Mouse (Mus musculus): ENCODE data around the gene Slit3.

The Slit3 gene

DNA sequence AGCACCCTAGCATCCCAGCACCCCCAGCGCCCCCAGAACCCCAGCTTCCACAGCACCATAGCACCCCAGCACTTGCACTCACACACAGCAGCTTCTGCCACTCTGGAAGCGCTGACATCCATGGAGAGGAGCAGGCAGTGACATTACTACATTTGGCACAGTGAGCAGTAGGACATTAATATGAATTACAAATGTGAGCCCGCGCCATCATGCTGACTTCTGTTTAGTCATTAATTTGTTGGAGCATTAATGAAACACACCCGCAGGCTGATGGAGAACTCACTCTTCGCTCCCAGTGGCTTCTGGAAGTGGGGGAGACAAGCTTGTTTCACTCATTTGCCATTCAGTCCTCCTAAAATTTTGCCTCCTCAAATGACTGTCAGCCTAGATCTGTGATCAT is 476.9 kb downstream of the Slit3 start:
- DNase-seq = no peak

- DNase-seq = no peak
These were observed 477.7 kb downstream of the Slit3 start for GRCm38 (mm10) chr11:35598732-35599131.

DNA sequence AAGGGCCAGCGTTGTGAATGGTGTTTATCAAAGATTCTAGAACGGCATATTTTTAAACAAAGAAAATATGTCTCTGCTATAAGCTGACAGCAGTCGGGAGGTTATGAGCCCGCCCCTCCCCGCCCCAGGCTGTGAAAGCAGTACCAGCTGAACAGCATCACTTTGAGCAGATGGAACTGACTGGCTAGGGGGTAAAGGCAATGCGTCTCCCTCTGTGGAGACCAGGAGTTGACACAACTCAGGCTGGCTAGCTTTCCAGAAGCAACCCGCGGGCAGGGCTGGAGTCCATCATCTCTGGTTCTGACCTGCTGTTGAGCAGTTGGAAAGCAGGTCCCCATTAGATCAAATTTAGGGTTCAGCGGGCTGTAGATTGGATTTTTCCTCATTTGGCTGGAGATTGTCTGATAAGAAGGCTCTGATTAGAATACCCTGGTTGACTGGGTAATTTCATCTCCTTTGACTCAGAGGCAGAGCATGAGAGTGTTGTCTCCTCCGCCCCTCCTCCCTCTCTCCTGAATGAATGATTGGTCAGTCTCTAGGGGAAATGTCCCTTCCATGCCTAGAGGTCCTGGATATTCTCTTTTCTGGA is 480.7 kb downstream of the Slit3 start:
- DNase-seq = peak; percentile 67

DNA sequence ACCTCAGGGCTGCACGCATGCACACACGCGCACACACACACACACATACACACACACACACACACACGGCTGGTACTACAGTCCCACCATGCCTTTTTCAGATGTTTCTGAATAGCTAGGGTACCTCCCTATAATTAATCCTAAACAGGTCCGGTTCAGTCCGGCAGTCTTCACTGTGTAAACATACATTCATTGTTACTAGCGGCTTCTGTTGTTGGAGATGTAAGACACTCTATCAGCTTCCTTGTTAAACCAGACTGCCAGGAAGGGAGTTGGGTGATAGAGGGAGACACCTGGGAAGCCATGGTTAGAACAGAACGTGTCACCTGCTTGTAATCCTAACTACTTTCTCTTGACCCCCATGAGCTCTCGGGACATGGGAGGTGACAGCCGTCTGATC is 481.6 kb downstream of the Slit3 start:
- DNase-seq = no peak

- no peak for DNase-seq
These were observed 482.9 kb downstream of the Slit3 start for GRCm38 (mm10) chr11:35603946-35604345.

- no peak for DNase-seq
These were observed 484.1 kb downstream of the Slit3 start for GRCm38 (mm10) chr11:35604848-35605790.

DNA sequence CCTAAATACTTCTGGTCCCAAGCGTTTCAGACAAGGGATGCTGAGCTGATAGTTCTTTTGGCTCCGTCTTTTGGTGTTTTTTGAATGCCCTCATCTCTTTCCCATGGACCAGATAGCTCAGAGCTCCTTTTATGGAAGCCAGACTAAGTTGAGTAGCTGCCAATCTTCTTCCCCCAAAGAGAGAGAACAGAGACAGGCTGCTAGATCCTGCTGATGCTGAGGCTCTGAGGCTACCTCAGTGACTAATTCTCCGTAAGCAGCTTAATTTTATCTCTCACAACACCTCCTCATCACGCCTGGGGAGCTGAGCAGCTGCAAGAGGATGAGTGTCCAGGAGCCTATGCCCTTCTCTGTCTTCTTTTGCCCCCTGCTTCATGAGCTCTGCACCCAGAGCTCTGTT is 486.2 kb downstream of the Slit3 start:
- DNase-seq = no peak

- DNase-seq = no peak
These were observed 487.8 kb downstream of the Slit3 start for GRCm38 (mm10) chr11:35608794-35609193.

DNA sequence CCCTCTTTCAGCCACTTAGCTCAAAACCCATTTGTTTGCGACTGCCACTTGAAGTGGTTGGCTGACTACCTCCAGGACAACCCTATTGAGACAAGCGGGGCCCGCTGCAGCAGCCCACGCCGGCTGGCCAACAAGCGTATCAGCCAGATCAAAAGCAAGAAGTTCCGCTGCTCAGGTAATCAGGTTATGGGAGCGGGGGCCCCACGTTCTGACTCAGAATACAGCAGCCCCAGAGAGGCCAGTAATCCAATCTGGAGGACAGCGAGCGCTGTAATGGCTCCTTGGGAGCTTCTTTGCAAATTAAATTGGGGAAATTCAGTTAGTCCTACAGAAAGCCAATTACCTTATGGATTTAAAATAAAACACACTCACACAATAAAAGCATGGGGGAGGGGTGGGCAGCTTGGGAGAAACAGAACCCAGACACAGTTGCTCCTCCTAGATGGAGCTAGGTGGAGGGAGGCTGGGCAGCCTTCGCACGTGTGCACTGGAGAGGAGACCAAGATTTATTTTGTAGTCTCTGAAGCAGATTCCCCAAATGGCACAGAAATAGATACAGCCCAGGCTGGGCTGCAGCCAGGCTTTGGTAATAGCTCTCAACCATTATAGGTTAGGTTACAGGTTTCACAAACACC is 491.4 kb downstream of the Slit3 start:
- DNase-seq = no peak

- no peak for DNase-seq
These were observed 493.5 kb downstream of the Slit3 start for GRCm38 (mm10) chr11:35614530-35614929.

DNA sequence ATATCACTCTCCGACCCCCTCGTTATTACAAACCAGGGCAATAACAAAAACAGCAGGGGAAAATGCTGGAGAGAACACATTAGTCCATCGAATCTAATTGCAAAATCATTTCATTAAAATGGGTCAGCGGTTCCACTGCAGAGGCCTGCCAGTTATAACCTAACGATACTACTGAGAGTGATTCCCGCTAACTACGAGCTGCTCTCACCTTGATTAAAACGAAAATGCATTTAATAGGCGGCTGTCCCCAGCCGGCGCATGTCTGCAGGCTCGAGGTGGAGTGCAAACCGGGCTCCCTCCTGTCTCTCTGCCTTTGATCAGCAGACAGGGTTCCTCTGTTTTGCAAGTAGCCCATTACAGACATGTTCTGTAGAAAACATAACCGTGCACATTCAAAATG is 498.4 kb downstream of the Slit3 start:
- no peak for DNase-seq

- no peak for DNase-seq
These were observed 501.7 kb downstream of the Slit3 start for GRCm38 (mm10) chr11:35622736-35623135.

DNA sequence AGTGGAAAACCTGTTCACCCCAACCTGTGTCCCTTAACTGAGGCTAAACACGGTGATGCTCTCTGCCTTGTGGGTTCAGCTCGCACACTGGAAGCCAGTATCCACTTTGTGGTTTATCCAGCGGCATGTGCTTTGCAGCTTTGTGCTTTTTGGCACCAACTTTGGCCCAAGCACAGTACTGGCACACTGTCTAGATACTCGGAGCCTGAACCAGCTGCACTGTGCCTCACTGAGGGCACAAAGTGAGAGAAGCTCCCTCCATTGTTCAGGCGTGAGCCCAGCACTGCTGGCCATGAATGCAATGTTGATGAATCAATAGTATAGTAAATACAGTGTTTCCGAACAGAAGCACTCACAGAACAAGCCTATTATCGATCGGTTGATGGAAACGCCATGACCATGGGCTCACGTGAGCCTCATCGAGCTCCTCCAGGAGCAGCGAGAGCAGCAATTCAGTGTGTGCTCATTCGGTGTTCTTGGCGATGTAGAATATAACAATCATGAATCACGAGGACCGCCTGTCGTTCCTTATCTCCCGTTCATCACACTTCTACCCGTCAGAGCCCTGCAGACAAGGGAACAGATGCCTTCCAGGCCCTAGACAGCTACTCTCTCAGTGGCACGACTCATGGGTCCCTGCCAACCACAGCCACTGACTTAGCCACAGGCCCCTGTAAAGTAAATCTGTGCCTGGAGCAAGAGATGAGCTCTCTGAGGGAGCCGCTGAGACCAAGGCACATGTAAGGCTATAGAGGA is 503.7 kb downstream of the Slit3 start:
- no peak for DNase-seq

DNA sequence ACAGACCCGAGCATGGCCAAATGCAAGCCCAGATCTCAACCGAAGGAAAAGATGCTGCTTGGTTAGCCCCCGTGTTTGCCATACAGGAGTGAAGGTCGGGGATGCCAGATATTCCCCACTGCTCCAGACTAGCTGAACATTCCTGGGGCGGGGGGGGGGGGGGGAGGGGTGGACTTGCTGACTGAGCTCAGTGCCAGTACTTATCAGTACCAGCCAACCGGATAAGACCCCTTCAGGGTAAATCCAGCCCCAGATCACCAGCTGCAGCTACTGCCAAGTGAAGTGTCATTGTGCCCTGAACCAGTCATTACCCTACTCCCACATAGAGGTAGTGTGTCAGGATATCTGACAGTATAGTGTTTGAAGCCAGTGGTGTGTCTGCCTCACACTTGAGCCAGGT is 504.6 kb downstream of the Slit3 start:
- DNase-seq = no peak

DNA sequence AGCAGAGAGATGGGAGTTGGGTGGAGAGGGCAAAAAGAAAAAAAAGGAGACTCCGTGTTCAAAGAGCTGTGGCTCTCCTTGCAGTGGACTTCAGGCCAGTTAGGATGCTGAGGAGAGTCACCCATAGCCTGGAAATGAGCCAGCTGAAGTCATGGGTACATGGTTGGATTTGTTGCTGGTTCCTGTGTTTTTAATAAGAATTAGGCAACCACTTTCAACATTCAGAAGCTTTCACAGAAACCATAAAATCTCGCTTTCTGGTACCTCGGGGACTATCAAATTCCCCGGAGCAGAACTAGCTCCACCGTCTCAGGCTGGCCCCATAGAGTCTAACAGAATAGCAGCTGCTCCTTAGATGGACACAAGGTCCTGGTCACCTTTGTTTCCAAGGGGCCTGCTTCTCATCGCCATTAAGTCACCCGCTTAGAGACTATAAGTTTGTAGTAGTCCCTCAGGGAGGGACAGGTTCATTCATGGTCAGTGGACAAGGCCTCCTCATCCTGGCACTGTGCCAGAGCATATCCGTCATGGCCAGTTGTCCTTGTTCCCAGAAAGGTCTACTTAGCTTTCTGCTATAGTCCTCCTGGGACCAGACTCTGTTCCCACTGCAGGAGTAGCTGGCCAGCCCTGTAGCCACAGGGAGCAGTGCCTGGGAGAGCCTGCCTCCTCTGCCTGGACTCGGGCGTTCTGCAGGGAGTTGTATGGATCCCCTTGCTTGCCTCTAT is 505.3 kb downstream of the Slit3 start:
- peak; percentile 22 for DNase-seq

- peak; percentile 74 for DNase-seq
These were observed 506.8 kb downstream of the Slit3 start for GRCm38 (mm10) chr11:35627815-35628214.

DNA sequence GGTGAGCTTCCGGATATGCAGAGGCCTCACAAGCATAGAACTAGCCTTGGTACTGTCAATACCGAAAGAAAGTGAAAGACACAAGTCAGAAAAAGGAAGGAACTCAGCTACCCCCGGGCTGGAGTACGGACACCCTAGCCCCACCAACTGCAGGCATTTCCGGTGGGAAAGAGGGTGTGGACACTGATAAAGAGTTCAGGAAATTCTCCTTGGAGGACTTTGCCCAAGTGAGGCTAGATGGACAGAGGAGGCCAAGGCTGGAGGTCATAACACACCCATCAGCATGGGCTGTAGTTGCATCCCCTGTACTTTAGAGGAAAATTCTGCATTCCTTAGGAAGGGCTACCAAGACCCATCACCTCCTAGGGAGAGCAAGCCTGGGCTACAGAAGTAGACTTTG is 511.2 kb downstream of the Slit3 start:
- no peak for DNase-seq

GRCm38 (mm10) chr11:35637102-35637501 is 516.1 kb downstream of the Slit3 start:
- no peak for DNase-seq

DNA sequence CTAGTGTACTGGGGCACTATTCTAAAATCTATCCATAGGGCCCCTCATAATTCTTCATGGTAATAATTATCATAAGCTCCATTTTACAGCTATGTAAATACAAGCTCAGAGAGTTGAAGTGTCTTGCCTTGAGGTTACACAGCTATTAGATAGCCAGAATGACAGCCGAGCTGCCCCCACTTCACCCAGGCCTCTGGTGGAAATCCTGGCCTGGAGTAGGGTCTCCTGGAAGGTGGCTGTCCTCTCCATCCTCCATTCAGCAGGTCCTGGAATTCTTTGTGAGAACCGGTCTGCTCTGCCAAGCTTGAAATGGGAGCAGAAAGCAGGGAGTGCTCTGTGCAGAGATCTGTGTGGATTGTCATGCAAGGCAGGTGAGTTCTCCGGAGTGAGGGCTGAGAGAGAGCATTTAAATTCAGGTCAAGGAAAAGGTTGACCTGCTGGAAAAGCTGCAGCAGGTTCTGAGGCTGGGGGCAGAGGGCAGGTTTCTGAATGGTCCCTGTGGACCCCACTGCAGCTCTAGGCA is 517.9 kb downstream of the Slit3 start:
- DNase-seq = no peak

DNA sequence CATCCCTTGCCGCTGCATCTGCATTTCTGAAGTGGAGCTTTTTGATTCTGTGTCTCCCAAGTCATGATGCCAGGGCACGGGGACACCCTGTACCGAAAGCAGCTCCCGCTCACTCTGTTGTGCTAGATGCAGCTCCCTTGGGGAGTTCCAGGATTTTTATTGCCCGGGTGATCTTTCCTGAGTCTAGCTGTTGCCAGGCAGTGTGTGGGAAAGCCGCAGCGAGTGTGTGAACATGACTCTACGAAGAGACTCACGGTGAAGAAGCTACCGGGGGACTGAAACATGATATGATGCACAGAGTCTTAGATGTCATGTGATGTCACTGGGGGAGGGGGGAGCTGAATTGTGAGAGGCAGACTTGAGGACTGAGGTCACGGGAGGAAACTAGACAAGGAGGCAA is 518.4 kb downstream of the Slit3 start:
- DNase-seq = no peak

DNA sequence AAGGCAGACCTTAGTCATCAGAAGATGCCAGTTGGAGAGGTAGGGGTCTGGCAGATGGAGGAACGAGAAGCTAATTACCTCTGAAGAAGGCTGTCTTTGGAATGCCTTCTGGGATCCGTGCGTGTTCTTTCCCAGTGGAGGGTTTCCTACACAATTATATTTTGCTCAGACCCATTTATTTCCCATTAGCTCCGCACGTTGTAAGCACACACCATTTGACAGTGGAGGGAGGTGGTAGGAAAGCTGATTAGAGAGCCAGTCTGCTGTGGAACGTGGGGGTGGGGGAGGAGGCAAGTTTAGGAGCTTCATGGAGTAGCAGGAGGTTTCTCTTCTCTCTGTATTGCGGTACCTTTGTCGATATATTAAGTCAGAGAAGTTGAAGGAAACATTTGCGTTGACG is 530.3 kb downstream of the Slit3 start:
- no peak for DNase-seq

- no peak for DNase-seq
These were observed 534.8 kb downstream of the Slit3 start for GRCm38 (mm10) chr11:35655836-35656235.
